Mouse (Mus musculus) gastrocnemius, adult 8-10 months (tissue): Measurements from ENCODE around the gene Gm4450. TPM values are rescaled to one million over a fixed set of nuclear protein-coding genes. Genes with fewer than 3 reads are reported as not detected.
"Not testable (repeated sequence)": the region's sequence is repeated elsewhere in the genome, so short reads cannot be mapped to it uniquely, and the experiment has no call there.

ENCODE experiments used
- DNase-seq, 2 experiments: peaks; one replicate each; pipeline ENCODE4 v3.0.0; 2022; ENCODE audit warnings: low spot score in 2 of 2
- total RNA-seq, 4 experiments: library from RNA; stranded (reverse); gene quantifications; 2 replicates each; pipeline ENCODE4 v1.2.4; 2022

Gm4450 gene
- total RNA-seq, 4 experiments from 2014 or later: not detected

DNA sequence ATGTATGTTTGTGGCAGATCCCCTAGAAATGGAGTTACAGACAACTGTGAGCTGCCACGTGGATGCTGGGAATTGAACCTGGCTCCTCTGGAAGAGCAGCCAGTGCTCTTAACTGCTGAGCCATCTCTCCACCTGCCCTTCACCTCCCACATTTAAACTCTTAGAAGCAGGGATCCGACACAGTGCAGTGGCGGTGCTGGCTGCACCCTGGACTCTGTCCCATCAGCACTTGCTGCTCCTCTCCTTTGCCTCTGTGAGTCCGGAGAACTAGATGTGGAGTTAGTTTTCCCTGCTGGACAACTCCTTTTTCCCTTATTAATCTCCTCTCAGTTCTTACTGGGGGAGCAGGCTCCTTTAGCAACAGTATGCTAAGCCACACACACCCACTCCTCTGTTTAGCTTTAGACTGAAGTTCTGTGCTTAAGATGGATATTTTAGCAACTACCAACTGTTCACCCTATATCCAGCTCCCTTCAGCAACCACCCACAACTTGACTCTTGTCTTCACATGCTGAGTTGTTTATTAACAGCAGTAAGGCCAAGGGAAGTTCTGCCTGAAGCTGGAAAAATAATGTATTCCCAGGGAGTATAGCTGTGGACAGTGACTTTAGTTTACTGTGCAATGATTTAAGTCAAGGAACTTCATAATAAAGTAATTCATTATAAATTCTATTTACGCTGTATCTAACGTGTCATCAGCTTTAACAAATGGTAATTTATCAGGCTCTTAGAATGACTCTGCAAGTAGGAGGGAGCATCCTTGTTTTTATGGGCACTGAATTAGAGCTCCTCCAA is 37.7 kb downstream of the Gm4450 start:
- DNase-seq: no peak

DNA sequence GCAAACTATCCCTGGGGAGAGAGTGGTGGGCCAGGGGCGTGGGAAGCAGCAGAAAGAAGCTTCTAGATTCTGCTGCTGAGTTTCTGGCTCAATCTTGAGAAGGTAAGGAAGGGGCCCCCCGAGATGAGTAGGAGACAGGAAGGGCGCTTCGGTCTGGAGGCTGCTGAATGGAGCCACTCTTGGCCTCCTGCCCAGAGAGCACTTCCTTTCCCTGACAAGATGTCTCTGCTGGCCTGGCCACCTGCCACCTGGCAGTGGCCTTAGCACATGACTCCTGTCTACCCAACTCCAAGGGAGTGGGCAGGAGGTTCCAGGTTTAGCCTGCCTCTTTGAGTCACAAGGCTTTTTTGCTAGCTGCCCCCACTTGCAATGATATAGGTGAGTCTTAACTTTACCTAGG is 39.6 kb downstream of the Gm4450 start:
- DNase-seq: peak; percentile 51 to 64

- DNase-seq: no peak
Observed at GRCm38 (mm10) chr3:98416426-98417250, 40.3 kb downstream of the Gm4450 start.

- no peak for DNase-seq
Observed at GRCm38 (mm10) chr3:98414296-98414695, 42.6 kb downstream of the Gm4450 start.

DNA sequence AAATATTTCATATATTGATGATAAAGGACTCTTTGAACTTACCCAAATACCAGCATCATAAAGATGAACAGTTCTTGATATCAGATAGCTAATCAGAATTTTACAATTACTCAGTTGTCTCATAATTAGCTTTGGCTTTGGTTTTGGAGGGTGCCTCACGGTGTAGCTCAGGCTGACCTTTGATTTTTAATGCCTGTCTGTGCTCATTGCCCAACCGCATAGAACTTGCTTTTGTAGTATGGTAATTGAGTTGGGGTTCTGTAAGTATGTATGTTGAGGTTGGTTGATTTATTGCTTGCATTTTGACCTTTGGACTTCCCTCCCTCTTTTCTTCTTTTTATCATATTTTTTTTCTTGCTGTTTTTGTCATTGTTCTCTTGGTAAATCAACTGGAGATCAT is 43.2 kb downstream of the Gm4450 start:
- DNase-seq: no peak

GRCm38 (mm10) chr3:98410619-98411580 is 46.0 kb downstream of the Gm4450 start:
- DNase-seq: not testable (repeated sequence)

DNA sequence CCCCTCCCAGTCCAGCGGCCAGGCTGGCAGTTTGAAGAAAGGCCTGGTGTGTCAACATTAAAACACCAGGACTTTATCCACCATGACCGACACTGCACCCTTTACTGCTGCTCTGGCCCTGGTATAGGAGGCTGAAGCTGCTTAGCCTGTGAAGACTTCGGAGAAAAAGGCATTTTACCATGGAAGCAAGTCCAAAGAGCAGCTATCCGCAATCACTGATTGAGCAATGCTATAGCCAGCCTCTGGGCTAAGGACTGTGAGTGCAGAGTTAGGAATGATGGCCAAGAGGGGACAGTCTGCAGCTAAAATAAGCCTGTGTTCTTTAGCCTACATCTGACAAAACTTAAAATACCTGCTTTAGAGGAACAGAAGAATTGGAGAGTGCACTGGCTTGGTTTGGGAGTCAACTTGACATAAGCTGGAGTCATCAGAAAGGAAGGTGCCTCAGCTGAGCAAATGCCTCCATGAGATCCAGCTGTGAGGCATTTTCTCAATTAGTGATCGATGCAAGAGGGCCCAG is 49.6 kb downstream of the Gm4450 start:
- not testable (repeated sequence) for DNase-seq

DNA sequence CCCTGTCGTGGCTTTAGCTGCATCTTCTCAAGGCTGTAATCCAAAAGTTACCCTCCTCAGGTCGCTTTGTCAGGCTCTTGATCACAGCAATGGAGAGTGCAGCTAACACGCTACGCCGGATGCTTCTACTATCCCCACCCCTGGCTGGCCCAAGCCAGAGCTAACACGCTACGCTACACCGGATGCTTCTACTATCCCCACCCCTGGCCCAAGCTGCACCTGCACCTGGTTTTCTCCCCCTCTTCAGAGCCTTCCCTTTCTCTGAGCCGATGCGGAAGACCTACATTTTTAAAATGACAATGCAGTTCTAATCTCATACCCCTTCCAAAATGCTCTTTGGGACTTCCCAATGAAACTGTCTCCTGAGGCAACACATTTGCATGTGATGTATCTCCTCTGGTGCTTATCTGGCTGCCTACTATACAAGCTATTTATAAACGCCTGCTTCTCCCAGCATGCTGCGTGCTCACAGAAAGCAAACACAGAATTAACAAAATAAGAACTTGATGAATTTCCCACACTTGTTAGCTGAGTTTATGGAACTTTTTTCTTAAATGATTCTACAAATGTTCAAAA is 50.3 kb downstream of the Gm4450 start:
- not testable (repeated sequence) for DNase-seq

DNA sequence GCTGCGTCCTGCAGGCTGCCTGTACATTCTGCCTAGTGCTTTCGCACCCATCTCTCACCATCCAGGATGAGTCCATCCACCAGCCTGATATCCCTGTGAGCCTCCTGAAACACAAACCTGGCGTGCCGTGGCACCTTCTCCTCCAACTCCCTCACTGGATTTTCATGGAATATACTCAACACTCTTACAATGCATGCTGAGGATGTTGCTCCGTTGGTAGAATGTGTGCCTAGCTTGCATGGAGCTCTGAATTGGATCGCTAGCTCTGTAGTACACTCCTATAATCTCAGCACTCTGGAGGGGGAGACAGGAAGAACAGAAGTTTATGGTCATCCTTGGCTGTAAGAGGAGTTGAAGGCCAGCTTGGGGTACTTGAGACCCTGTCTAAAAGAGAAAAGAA is 51.0 kb downstream of the Gm4450 start:
- not testable (repeated sequence) for DNase-seq

DNA sequence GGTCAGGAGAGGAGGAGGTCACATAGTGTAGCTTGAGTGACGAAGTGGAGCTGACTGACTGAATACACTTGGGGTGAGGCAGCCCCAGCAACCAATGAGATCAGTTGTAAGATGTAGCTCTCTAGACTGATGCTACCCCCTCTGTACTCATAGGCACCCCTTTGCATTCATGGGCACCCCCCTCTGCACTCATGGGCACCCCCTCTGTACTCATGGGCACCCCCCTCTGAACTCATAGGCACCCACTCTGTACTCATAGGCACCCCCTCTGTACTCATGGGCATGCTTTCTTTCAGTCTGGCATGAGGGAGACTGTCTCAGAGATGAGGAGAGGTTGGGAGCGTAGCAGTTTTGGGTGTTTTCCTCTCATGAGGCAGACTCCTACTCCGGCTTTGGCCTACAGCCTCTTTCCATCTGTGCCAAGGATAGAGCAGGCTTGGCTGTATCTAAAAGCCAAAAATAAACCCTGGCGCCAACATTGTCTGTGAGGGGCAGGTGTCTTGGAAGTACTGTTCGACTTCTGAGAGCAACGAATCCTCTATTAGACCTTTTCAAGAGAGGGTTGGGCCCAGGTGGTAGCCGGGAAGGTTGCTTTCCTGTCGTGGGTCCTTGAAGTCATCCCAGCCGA is 52.5 kb downstream of the Gm4450 start:
- DNase-seq: not testable (repeated sequence)

Other genes starting within 250 kb of the Gm4450 start
- not detected for gene Reg4, start 235.0 kb downstream of the Gm4450 start, total RNA-seq
- gene Hmgcs2, start 176.7 kb downstream of the Gm4450 start, total RNA-seq: 1 to 10 TPM in 2 of 4 experiments, under 1 TPM in 2; 0.19 to 1.4 (median 0.76) TPM
- gene Phgdh, start 117.1 kb downstream of the Gm4450 start, total RNA-seq: 1 to 10 TPM in 3 of 4 experiments, under 1 TPM in 1; 0.75 to 4.7 (median 1.4) TPM
- gene Zfp697, start 74.7 kb downstream of the Gm4450 start, total RNA-seq: 1 to 10 TPM in 2 of 4 experiments, under 1 TPM in 2; 0.31 to 2.3 (median 0.82) TPM
- gene Hsd3b4, start 53.4 kb upstream of the Gm4450 start, total RNA-seq: not detected
- not detected for gene Gm10681, start 131.7 kb upstream of the Gm4450 start, total RNA-seq
- not detected for gene Hsd3b5, start 173.1 kb upstream of the Gm4450 start, total RNA-seq